Mouse (Mus musculus): ENCODE measurements at regions not wholly inside any gene's neighbourhood (a gene's known extent, or its start where the extent isn't known, plus 50 kb on each side); places are given as distances from the start of the nearest gene placed in this dataset.

GRCm38 (mm10) chr13:60057761-60058274 is 119.3 kb downstream of the Gas1 start:
- no peak for DNase-seq

GRCm38 (mm10) chr13:60054531-60054930 is 122.6 kb downstream of the Gas1 start:
- DNase-seq = no peak

GRCm38 (mm10) chr13:60054081-60054480 is 123.1 kb downstream of the Gas1 start:
- no peak for DNase-seq

- DNase-seq = no peak
Observed at GRCm38 (mm10) chr13:60051866-60052265, 125.3 kb downstream of the Gas1 start.

- no peak for DNase-seq
Observed at GRCm38 (mm10) chr13:60050799-60051580, 126.2 kb downstream of the Gas1 start.

GRCm38 (mm10) chr13:60049703-60050102 is 127.5 kb downstream of the Gas1 start:
- no peak for DNase-seq

- no peak for DNase-seq
Observed at GRCm38 (mm10) chr13:60047791-60048730, 129.1 kb downstream of the Gas1 start.

GRCm38 (mm10) chr13:60045752-60046151 is 131.4 kb downstream of the Gas1 start:
- no peak for DNase-seq

GRCm38 (mm10) chr13:60044876-60045275 is 132.3 kb downstream of the Gas1 start:
- DNase-seq = no peak

- DNase-seq = no peak
Observed at GRCm38 (mm10) chr13:60042443-60042842, 134.7 kb downstream of the Gas1 start.

GRCm38 (mm10) chr13:60035536-60036130 is 141.5 kb downstream of the Gas1 start:
- no peak for DNase-seq

- no peak for DNase-seq
Observed at GRCm38 (mm10) chr13:60033116-60033515, 144.0 kb downstream of the Gas1 start.

- no peak for DNase-seq
Observed at GRCm38 (mm10) chr13:60032586-60032985, 144.6 kb downstream of the Gas1 start.

GRCm38 (mm10) chr13:60029591-60029990 is 147.6 kb downstream of the Gas1 start:
- DNase-seq = peak in 1 of 2 experiments; percentile 27

- no peak for DNase-seq
Observed at GRCm38 (mm10) chr13:60020175-60020487, 157.0 kb downstream of the Gas1 start.

GRCm38 (mm10) chr13:60019291-60020174 is 157.6 kb downstream of the Gas1 start:
- DNase-seq = no peak

- no peak for DNase-seq
Observed at GRCm38 (mm10) chr13:60015854-60016366, 161.3 kb downstream of the Gas1 start.

GRCm38 (mm10) chr13:60012046-60012813 is 164.9 kb downstream of the Gas1 start:
- DNase-seq = peak; percentile 14 to 47

- DNase-seq = no peak
Observed at GRCm38 (mm10) chr13:60011092-60011491, 166.1 kb downstream of the Gas1 start.

- DNase-seq = no peak
Observed at GRCm38 (mm10) chr13:60007593-60007992, 169.6 kb downstream of the Gas1 start.

- DNase-seq = no peak
Observed at GRCm38 (mm10) chr13:60007031-60007430, 170.1 kb downstream of the Gas1 start.

All from cerebellum, postnatal 14 days (tissue).